Comparison of ENCODE assay signal across 11 mouse cellular contexts in genomic region chr3:41021980-41022379, GRCm38 (mm10).
DNase-seq lines count a peak whose midpoint lies in the region; ATAC-seq and TF ChIP-seq lines count a peak whose summit lies in the region.
"Had no signal": no experiment of that assay in that cellular context is flagged by ENCODE, and none has a peak within 500 bp of the region (broad histone marks: within the 10 kb centered on the region; RNA-seq: fewer than 3 reads in every experiment).

No protein-coding gene starts in this region.

- DNase-seq in brain, embryonic 14.5 days (ENCODE audit: low read depth), result peak; percentile 91
- DNase-seq in frontal cortex, adult 2 months (ENCODE audit: extremely low spot score in 1 of 2, low spot score in 1 of 2), result peak; percentile 34 to 72
- peak; percentile 13 to 18 for DNase-seq in layer of hippocampus, postnatal 25 days (ENCODE audit: extremely low spot score in 1 of 2, low spot score in 1 of 2)
- DNase-seq in spleen, adult 12 weeks (ENCODE audit: low spot score), result no peak

- no peak for TF ChIP-seq CTCF in brain, embryonic 14.5 days (IDR thresholded peaks at IDR 0.05; ENCODE audit: borderline replicate concordance, extremely low read depth, insufficient read depth, insufficient read length)

- no peaks in the 10 kb centered on the region for H3K9me3 ChIP-seq in hindbrain, embryonic 13.5 days
- no peaks in the 10 kb centered on the region for H3K9me3 ChIP-seq in hindbrain, embryonic 12.5 days (replicated peaks)
- H3K9me3 ChIP-seq: embryonic facial prominence, embryonic 15.5 days; G1E; limb, embryonic 15.5 days had no signal

- no peak overlapping the region for H3K27ac ChIP-seq in hindbrain, embryonic 13.5 days
- no peak overlapping the region for H3K27ac ChIP-seq in hindbrain, embryonic 12.5 days
- H3K27ac ChIP-seq: embryonic facial prominence, embryonic 15.5 days; limb, embryonic 15.5 days had no signal

- no peaks in the 10 kb centered on the region for H3K4me1 ChIP-seq in hindbrain, embryonic 13.5 days (replicated peaks)
- no peaks in the 10 kb centered on the region for H3K4me1 ChIP-seq in hindbrain, embryonic 12.5 days
- H3K4me1 ChIP-seq: embryonic facial prominence, embryonic 15.5 days; limb, embryonic 15.5 days had no signal

- WGBS in hindbrain, embryonic 13.5 days, result 54% methylated on average over 6 of the region's 6 CpGs
- 69% methylated on average over 6 of the region's 6 CpGs for WGBS in hindbrain, embryonic 12.5 days

- no peak overlapping the region for H3K4me2 ChIP-seq in hindbrain, embryonic 13.5 days
- no peak overlapping the region for H3K4me2 ChIP-seq in hindbrain, embryonic 12.5 days (replicated peaks)
- H3K4me2 ChIP-seq: embryonic facial prominence, embryonic 15.5 days; limb, embryonic 15.5 days had no signal

- peak; percentile 61; the same call in 1 of the 2 replicates for ATAC-seq in hindbrain, embryonic 13.5 days (ENCODE audit: low FRiP score)
- ATAC-seq in hindbrain, embryonic 12.5 days (ENCODE audit: low FRiP score), result no peak
- no peak for ATAC-seq in megakaryocyte, adult 5-6 weeks (ENCODE audit: poor library complexity, severe bottlenecking)
- ATAC-seq in activated CD4-positive, CD25-positive, alpha-beta regulatory T cell, adult 4 months, result no peak

- H3K27me3 ChIP-seq in hindbrain, embryonic 13.5 days, result no peaks in the 10 kb centered on the region
- no peaks in the 10 kb centered on the region for H3K27me3 ChIP-seq in hindbrain, embryonic 12.5 days
- H3K27me3 ChIP-seq: embryonic facial prominence, embryonic 15.5 days; limb, embryonic 15.5 days had no signal

- no peak for TF ChIP-seq POLR2A in brain, embryonic 14.5 days (IDR thresholded peaks at IDR 0.05; ENCODE audit: borderline replicate concordance, extremely low read depth, insufficient read depth, insufficient read length, poor library complexity, severe bottlenecking)

- no peaks in the 10 kb centered on the region for H3K36me3 ChIP-seq in hindbrain, embryonic 13.5 days
- H3K36me3 ChIP-seq in hindbrain, embryonic 12.5 days, result no peaks in the 10 kb centered on the region
- H3K36me3 ChIP-seq: embryonic facial prominence, embryonic 15.5 days; limb, embryonic 15.5 days had no signal

- no peak overlapping the region for H3K9ac ChIP-seq in hindbrain, embryonic 13.5 days
- H3K9ac ChIP-seq in hindbrain, embryonic 12.5 days, result no peak overlapping the region
- H3K9ac ChIP-seq: embryonic facial prominence, embryonic 15.5 days; limb, embryonic 15.5 days had no signal

- H3K4me3 ChIP-seq in hindbrain, embryonic 13.5 days, result no peak overlapping the region
- no peak overlapping the region for H3K4me3 ChIP-seq in hindbrain, embryonic 12.5 days
- H3K4me3 ChIP-seq: embryonic facial prominence, embryonic 15.5 days; limb, embryonic 15.5 days had no signal
